8 mouse cellular contexts compared by ENCODE assay signal in the genomic region with DNA sequence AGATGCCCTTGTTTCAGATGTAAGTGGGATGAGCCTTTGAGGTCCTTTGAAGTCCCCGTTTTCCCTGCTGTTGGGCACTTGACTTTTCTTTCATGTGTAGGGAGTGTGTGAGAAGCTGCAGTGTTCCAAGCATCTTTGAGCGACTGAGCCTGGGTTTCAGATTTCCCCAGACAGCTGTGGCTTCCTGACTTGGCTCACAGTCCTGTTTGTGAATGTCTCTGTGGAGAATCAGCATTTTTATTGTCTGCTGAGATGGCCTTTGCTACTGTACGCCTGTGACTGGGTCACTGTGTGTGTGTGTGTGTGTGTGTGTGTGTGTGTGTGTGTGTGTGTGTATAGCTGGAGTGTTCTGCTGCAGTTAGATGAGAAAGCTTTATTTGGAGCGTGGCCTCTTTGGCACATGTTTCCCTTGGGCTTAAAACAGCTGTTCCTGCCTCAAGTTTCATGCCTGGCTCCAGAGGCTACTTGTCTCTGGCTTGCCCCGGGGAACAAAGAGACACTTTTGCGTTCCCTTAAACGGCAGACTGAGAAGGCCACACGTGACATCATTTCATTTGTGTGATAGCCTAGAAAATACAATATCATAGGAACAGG. TPM values are rescaled to one million over a fixed set of nuclear protein-coding genes. Genes with fewer than 3 reads are reported as not detected.
DNase-seq lines count a peak whose midpoint lies in the region; ATAC-seq and TF ChIP-seq lines count a peak whose summit lies in the region.

No protein-coding gene starts in this region.

- H3K4me1 ChIP-seq in intestine, embryonic 14.5 days (replicated peaks; ENCODE audit: control insufficient read depth, insufficient read depth, low read length) = peaks cover 12% of the 10 kb centered on the region
- peaks cover 13% of the 10 kb centered on the region for H3K4me1 ChIP-seq in liver, postnatal 0 days (ENCODE audit: insufficient read depth)

- no peak for TF ChIP-seq CTCF in liver, postnatal 0 days (IDR thresholded peaks at IDR 0.05; ENCODE audit: low read depth)

- no peaks in the 10 kb centered on the region for H3K27me3 ChIP-seq in intestine, embryonic 14.5 days (replicated peaks; ENCODE audit: control insufficient read depth, insufficient read depth, low read length)
- no peaks in the 10 kb centered on the region for H3K27me3 ChIP-seq in liver, postnatal 0 days (ENCODE audit: insufficient read depth, low read length)

- H3K9ac ChIP-seq in intestine, embryonic 14.5 days (ENCODE audit: low read length) = no peak overlapping the region
- no peak overlapping the region for H3K9ac ChIP-seq in liver, postnatal 0 days (replicated peaks)

- TF ChIP-seq EP300 in liver, postnatal 0 days (IDR thresholded peaks at IDR 0.05; ENCODE audit: low read depth) = no peak

- H3K36me3 ChIP-seq in intestine, embryonic 14.5 days (ENCODE audit: control insufficient read depth, insufficient read depth, low read length) = no peaks in the 10 kb centered on the region
- H3K36me3 ChIP-seq in liver, postnatal 0 days (replicated peaks; ENCODE audit: insufficient read depth, low read length) = peaks cover 35% of the 10 kb centered on the region

- WGBS in intestine, embryonic 14.5 days = 25% methylated on average over 8 of the region's 8 CpGs
- 50% methylated on average over 8 of the region's 8 CpGs for WGBS in liver, postnatal 0 days (ENCODE audit: insufficient replicate concordance)

- H3K4me3 ChIP-seq in intestine, embryonic 14.5 days (ENCODE audit: low read depth, low read length) = no peak overlapping the region
- H3K4me3 ChIP-seq in liver, postnatal 0 days (ENCODE audit: low read depth, low read length) = no peak overlapping the region

- peaks cover 6% of the 10 kb centered on the region for H3K9me3 ChIP-seq in intestine, embryonic 14.5 days (ENCODE audit: control insufficient read depth, low read length)
- H3K9me3 ChIP-seq in liver, postnatal 0 days (ENCODE audit: low read length) = no peaks in the 10 kb centered on the region

- ATAC-seq in intestine, embryonic 14.5 days (replicated peaks; ENCODE audit: low FRiP score, low TSS enrichment, low read depth) = peak; percentile 52; the same call in 1 of the 2 replicates
- 0 out of 2 replicates have a peak, but pooled peaks have one; percentile 26 for ATAC-seq in liver, postnatal 0 days
- ATAC-seq in megakaryocyte, adult 5-6 weeks (ENCODE audit: poor library complexity, severe bottlenecking) = no peak

- DNase-seq in adrenal gland, adult (ENCODE audit: inconsistent age in 2 of 2, low spot score in 1 of 2) = peak; percentile 36 to 60
- DNase-seq in adrenal gland, adult 18-20 months (ENCODE audit: low spot score in 2 of 2) = no peak
- peak; percentile 64 for DNase-seq in ES-CJ7 (ENCODE audit: low read depth, low spot score)
- DNase-seq in gastrocnemius, postnatal 14 days = peak; percentile 72
- no peak for DNase-seq in intestine, embryonic 14.5 days (ENCODE audit: low spot score)
- no peak for DNase-seq in liver, postnatal 0 days
- no peak for DNase-seq in right cerebral cortex, postnatal 14 days

- intact Hi-C loops in gastrocnemius, postnatal 14 days (cut with DNase I; ENCODE audit: low total_unique reads) = no loop called here

- no peak overlapping the region for H3K4me2 ChIP-seq in intestine, embryonic 14.5 days (ENCODE audit: low read length)
- H3K4me2 ChIP-seq in liver, postnatal 0 days (ENCODE audit: low read depth, low read length) = no peak overlapping the region

- peak overlapping the region; percentile 69 for H3K27ac ChIP-seq in intestine, embryonic 14.5 days (ENCODE audit: low read depth)
- H3K27ac ChIP-seq in liver, postnatal 0 days (ENCODE audit: low read depth) = 0 out of 2 replicates have a peak overlapping the region, but pooled peaks have one; percentile 9

RNA-seq across cellular contexts. Expression of gene Morc3, which starts 23.9 kb away (rescaled TPM):
- total RNA-seq in adrenal gland, adult 18-20 months (2021) = 10 to 100 TPM; 25.1 to 30.3 TPM
- 10 to 100 TPM; 10.5 to 16.8 TPM for total RNA-seq in gastrocnemius, postnatal 14 days (2021)
- 36.8 and 37.3 TPM in 2 replicates for polyA plus RNA-seq in intestine, embryonic 14.5 days (2014; fragmentation: Nextera tagmentation; extraction: Ambion mirVana)
- 11.7 and 12.3 TPM in 2 replicates for polyA plus RNA-seq in liver, postnatal 0 days (2015; fragmentation: Nextera tagmentation; extraction: Ambion mirVana)
- total RNA-seq in megakaryocyte, adult 5-6 weeks (2015) = 123 and 137 TPM in 2 replicates
- total RNA-seq in megakaryocyte, adult 5-6 weeks (2017) = 216 and 248 TPM in 2 replicates

Comparison
In these comparisons a context has a peak if more than half of its experiments do, and no peak if none do; other contexts are left out.
1. DNase-seq: peak in adrenal gland, adult (2 of 2), ES-CJ7 (single experiment) and gastrocnemius, postnatal 14 days (single experiment); none in adrenal gland, adult 18-20 months (0 of 2), intestine, embryonic 14.5 days (single experiment), liver, postnatal 0 days (single experiment) and right cerebral cortex, postnatal 14 days (single experiment).